Comparison of ENCODE assay signal across 12 mouse cellular contexts in genomic region chr2:142254566-142254965, GRCm38 (mm10).
DNase-seq lines count a peak whose midpoint lies in the region; ATAC-seq lines count a peak whose summit lies in the region.
"Had no signal": no experiment of that assay in that cellular context is flagged by ENCODE, and none has a peak within 500 bp of the region (broad histone marks: within the 10 kb centered on the region; RNA-seq: fewer than 3 reads in every experiment).

No protein-coding gene starts in this region.

- H3K4me1 ChIP-seq in forebrain, embryonic 13.5 days = peaks cover 18% of the 10 kb centered on the region
- H3K4me1 ChIP-seq in forebrain, embryonic 12.5 days = peaks cover 5% of the 10 kb centered on the region
- peaks cover 6% of the 10 kb centered on the region; the same call in 1 of the 2 replicates for H3K4me1 ChIP-seq in midbrain, embryonic 16.5 days (ENCODE audit: control insufficient read depth, insufficient read depth, low read length)
- H3K4me1 ChIP-seq in midbrain, embryonic 14.5 days (ENCODE audit: control insufficient read depth, insufficient read depth, low read length) = peaks cover 12% of the 10 kb centered on the region
- 0 out of 2 replicates have a peak, but pooled peaks cover 4% of the 10 kb centered on the region for H3K4me1 ChIP-seq in forebrain, embryonic 14.5 days (ENCODE audit: control insufficient read depth, insufficient read depth, low read length)
- H3K4me1 ChIP-seq: limb, embryonic 12.5 days; stomach, embryonic 15.5 days had no signal

- ATAC-seq in forebrain, embryonic 13.5 days = peak; percentile 43; the same call in 1 of the 2 replicates
- no peak for ATAC-seq in forebrain, embryonic 12.5 days (ENCODE audit: low FRiP score)
- no peak for ATAC-seq in midbrain, embryonic 16.5 days
- ATAC-seq in midbrain, embryonic 14.5 days (ENCODE audit: low FRiP score, low TSS enrichment) = no peak
- ATAC-seq in forebrain, embryonic 14.5 days = peak; percentile 35; the same call in 1 of the 2 replicates

- no peak overlapping the region for H3K4me2 ChIP-seq in forebrain, embryonic 13.5 days
- H3K4me2 ChIP-seq in forebrain, embryonic 12.5 days = no peak overlapping the region
- no peak overlapping the region for H3K4me2 ChIP-seq in midbrain, embryonic 16.5 days (ENCODE audit: low read length)
- no peak overlapping the region for H3K4me2 ChIP-seq in midbrain, embryonic 14.5 days (ENCODE audit: low read length)
- no peak overlapping the region for H3K4me2 ChIP-seq in forebrain, embryonic 14.5 days (ENCODE audit: low read length)
- H3K4me2 ChIP-seq: hindbrain, embryonic 12.5 days; stomach, embryonic 15.5 days had no signal

- H3K27ac ChIP-seq in forebrain, embryonic 13.5 days = no peak overlapping the region
- H3K27ac ChIP-seq in forebrain, embryonic 12.5 days = no peak overlapping the region
- H3K27ac ChIP-seq in midbrain, embryonic 16.5 days (ENCODE audit: low read length) = 0 out of 2 replicates have a peak overlapping the region, but pooled peaks have one; percentile 34
- no peak overlapping the region for H3K27ac ChIP-seq in midbrain, embryonic 14.5 days (replicated peaks; ENCODE audit: low read depth, low read length)
- no peak overlapping the region for H3K27ac ChIP-seq in forebrain, embryonic 14.5 days (ENCODE audit: low read depth, low read length)
- H3K27ac ChIP-seq: hindbrain, embryonic 12.5 days; limb, embryonic 12.5 days; liver, embryonic 14.5 days; neural tube, embryonic 13.5 days; stomach, embryonic 15.5 days had no signal

- DNase-seq in midbrain, embryonic 14.5 days = no peak
- peak; percentile 59 for DNase-seq in forebrain, embryonic 14.5 days (ENCODE audit: low spot score)
- no peak for DNase-seq in testis, postnatal 10 days (ENCODE audit: low spot score)
- no peak for DNase-seq in retina, embryonic 14.5 days (ENCODE audit: low spot score)

- 66% methylated on average over 6 of the region's 6 CpGs for WGBS in forebrain, embryonic 13.5 days
- 85% methylated on average over 6 of the region's 6 CpGs for WGBS in forebrain, embryonic 12.5 days
- WGBS in midbrain, embryonic 16.5 days = 77% methylated on average over 6 of the region's 6 CpGs
- 80% methylated on average over 6 of the region's 6 CpGs for WGBS in midbrain, embryonic 14.5 days
- 56% methylated on average over 6 of the region's 6 CpGs for WGBS in forebrain, embryonic 14.5 days

- no peak overlapping the region for H3K9ac ChIP-seq in forebrain, embryonic 13.5 days
- no peak overlapping the region for H3K9ac ChIP-seq in forebrain, embryonic 12.5 days
- H3K9ac ChIP-seq in midbrain, embryonic 16.5 days (ENCODE audit: low read depth, low read length) = no peak overlapping the region
- H3K9ac ChIP-seq in midbrain, embryonic 14.5 days (replicated peaks; ENCODE audit: low read length) = no peak overlapping the region
- H3K9ac ChIP-seq in forebrain, embryonic 14.5 days (ENCODE audit: low read length) = no peak overlapping the region
- H3K9ac ChIP-seq: hindbrain, embryonic 12.5 days; limb, embryonic 12.5 days; liver, embryonic 14.5 days; stomach, embryonic 15.5 days had no signal

- H3K9me3 ChIP-seq in forebrain, embryonic 13.5 days (replicated peaks) = no peaks in the 10 kb centered on the region
- H3K9me3 ChIP-seq in forebrain, embryonic 12.5 days = no peaks in the 10 kb centered on the region
- no peaks in the 10 kb centered on the region for H3K9me3 ChIP-seq in midbrain, embryonic 16.5 days (replicated peaks; ENCODE audit: control insufficient read depth, low read length, poor library complexity, severe bottlenecking)
- H3K9me3 ChIP-seq in midbrain, embryonic 14.5 days (ENCODE audit: control insufficient read depth, low read length) = no peaks in the 10 kb centered on the region
- H3K9me3 ChIP-seq in forebrain, embryonic 14.5 days (replicated peaks; ENCODE audit: control insufficient read depth, low read length) = no peaks in the 10 kb centered on the region
- H3K9me3 ChIP-seq: hindbrain, embryonic 12.5 days; limb, embryonic 12.5 days; neural tube, embryonic 13.5 days; stomach, embryonic 15.5 days had no signal

- H3K36me3 ChIP-seq in forebrain, embryonic 13.5 days (ENCODE audit: poor library complexity, severe bottlenecking) = no peaks in the 10 kb centered on the region
- H3K36me3 ChIP-seq in forebrain, embryonic 12.5 days (replicated peaks) = no peaks in the 10 kb centered on the region
- H3K36me3 ChIP-seq in midbrain, embryonic 16.5 days (ENCODE audit: control insufficient read depth, insufficient read depth, low read length) = no peaks in the 10 kb centered on the region
- H3K36me3 ChIP-seq in midbrain, embryonic 14.5 days (ENCODE audit: control insufficient read depth, insufficient read depth, low read length) = no peaks in the 10 kb centered on the region
- H3K36me3 ChIP-seq in forebrain, embryonic 14.5 days (ENCODE audit: control insufficient read depth, insufficient read depth, low read length) = no peaks in the 10 kb centered on the region
- H3K36me3 ChIP-seq: hindbrain, embryonic 12.5 days; limb, embryonic 12.5 days; neural tube, embryonic 13.5 days; stomach, embryonic 15.5 days had no signal

- no peaks in the 10 kb centered on the region for H3K27me3 ChIP-seq in forebrain, embryonic 13.5 days
- H3K27me3 ChIP-seq in forebrain, embryonic 12.5 days = peaks cover 12% of the 10 kb centered on the region
- H3K27me3 ChIP-seq in midbrain, embryonic 16.5 days (ENCODE audit: control insufficient read depth, insufficient read depth, low read depth, low read length) = no peaks in the 10 kb centered on the region
- H3K27me3 ChIP-seq in midbrain, embryonic 14.5 days (ENCODE audit: control insufficient read depth, insufficient read depth, low read length) = no peaks in the 10 kb centered on the region
- H3K27me3 ChIP-seq in forebrain, embryonic 14.5 days (replicated peaks; ENCODE audit: control insufficient read depth, insufficient read depth, low read length) = no peaks in the 10 kb centered on the region
- H3K27me3 ChIP-seq: hindbrain, embryonic 12.5 days; limb, embryonic 12.5 days; neural tube, embryonic 13.5 days; stomach, embryonic 15.5 days had no signal

- H3K4me3 ChIP-seq in forebrain, embryonic 13.5 days = no peak overlapping the region
- H3K4me3 ChIP-seq in forebrain, embryonic 12.5 days (replicated peaks) = no peak overlapping the region
- no peak overlapping the region for H3K4me3 ChIP-seq in midbrain, embryonic 16.5 days (ENCODE audit: low read depth, low read length)
- H3K4me3 ChIP-seq in midbrain, embryonic 14.5 days (replicated peaks; ENCODE audit: low read depth, low read length) = no peak overlapping the region
- H3K4me3 ChIP-seq in forebrain, embryonic 14.5 days (ENCODE audit: low read depth, low read length) = no peak overlapping the region
- H3K4me3 ChIP-seq: hindbrain, embryonic 12.5 days; limb, embryonic 12.5 days; neural tube, embryonic 13.5 days; stomach, embryonic 15.5 days had no signal

Comparison
In these comparisons a context has a peak if more than half of its experiments do, and no peak if none do; other contexts are left out.
1. ATAC-seq: peak in forebrain, embryonic 13.5 days (single experiment) and forebrain, embryonic 14.5 days (single experiment); none in forebrain, embryonic 12.5 days (single experiment), midbrain, embryonic 16.5 days (single experiment) and midbrain, embryonic 14.5 days (single experiment).